Mouse (Mus musculus): Measurements from ENCODE around the gene Hmga2.

DNA sequence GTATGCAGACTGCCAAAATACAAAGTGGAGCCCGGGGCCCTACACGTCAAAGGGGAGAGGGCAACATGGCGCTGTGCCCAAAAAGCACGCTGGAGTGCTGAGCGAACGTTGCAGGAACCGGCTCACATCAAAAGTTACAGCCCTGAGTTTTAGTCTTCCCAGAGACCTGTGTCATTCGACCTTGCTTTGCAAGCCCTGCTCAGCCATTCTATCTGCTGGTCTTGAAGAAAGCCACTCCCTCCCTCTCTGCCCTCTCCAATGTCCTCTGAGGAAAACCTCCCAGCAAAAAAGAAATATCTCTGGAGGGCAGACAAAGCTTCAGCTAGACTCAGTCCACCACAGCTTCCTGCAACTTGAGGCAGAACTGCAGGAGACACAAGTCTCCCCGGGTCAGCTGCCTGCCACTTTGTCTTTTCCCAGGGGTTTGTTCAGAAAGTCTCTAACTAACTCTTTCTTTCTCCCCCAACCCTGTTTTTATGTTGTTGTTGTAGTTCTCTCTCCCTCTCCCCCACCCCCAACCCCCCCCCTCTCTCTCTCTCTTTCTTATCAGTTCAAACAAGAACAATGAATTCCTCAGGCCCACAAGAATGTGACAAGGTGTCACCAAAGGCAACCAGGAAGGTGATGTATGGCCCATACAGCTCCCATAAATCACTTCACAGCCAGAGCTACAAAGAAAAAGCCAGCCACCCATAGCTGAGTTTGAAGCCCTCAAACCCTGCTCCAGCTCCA is 43.4 kb downstream of the Hmga2 start:
- no peak for TF ChIP-seq CTCF (IDR thresholded peaks at IDR 0.05; ENCODE audit: insufficient read depth, low read depth, low read length)
- TF ChIP-seq POLR2A (IDR thresholded peaks at IDR 0.05; ENCODE audit: insufficient read depth, low read depth, low read length): no peak

Data from olfactory bulb, adult 2 months (tissue).